Mouse (Mus musculus) C2C12 (cell line): ENCODE results near the gene Slu7.

Source experiments
- CEBPB ChIP-seq: IDR thresholded peaks from one replicate; pipeline ENCODE4 v1.6.1; 2011; ENCODE audit warnings: low read depth, mild to moderate bottlenecking, control low read depth, moderate library complexity
- CTCF ChIP-seq: IDR thresholded peaks from one replicate; pipeline ENCODE4 v1.5.1; 2011; ENCODE audit not compliant: control insufficient read depth, insufficient read depth, insufficient read length
- FOSL1 ChIP-seq: IDR thresholded peaks from one replicate; pipeline ENCODE4 v1.8.0; 2011; ENCODE audit warnings: mild to moderate bottlenecking, low read length; ENCODE audit not compliant: poor library complexity, insufficient read depth, severe bottlenecking
- MAX ChIP-seq: IDR thresholded peaks from one replicate; pipeline ENCODE4 v1.6.1; 2011; ENCODE audit warnings: mild to moderate bottlenecking, control low read depth
- MYOG ChIP-seq: IDR thresholded peaks from one replicate; pipeline ENCODE4 v1.6.1; 2011; ENCODE audit not compliant: control insufficient read depth, insufficient read length; ENCODE audit errors: extremely low read depth
- USF1 ChIP-seq: IDR thresholded peaks from one replicate; pipeline ENCODE4 v1.6.1; 2011; ENCODE audit warnings: low read depth, mild to moderate bottlenecking, control low read depth, moderate library complexity

DNA sequence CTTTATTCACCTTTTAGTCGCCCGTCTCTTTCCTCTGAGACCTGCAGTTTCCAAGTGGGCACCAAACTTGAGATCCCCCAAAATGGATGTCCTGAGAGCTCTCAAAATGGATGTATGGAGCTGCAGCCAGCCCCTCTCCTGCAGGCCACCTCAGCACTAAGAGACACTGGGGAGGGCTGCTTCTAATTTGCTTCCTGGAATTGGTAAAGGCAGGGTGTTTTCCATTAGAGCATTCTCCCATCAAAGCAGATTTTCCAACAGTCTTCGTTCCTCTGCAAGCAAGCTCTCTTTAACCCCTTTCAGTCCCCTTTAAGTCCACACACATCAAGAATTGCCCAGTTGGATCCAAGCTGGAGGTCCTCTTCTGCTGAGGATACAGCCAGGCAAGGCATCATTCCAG lies 45.8 kb downstream of the Slu7 start:
- TF ChIP-seq CTCF (no peak), MAX (no peak), MYOG (no peak), USF1 (no peak), FOSL1 (no peak), CEBPB (no peak)
